Mouse (Mus musculus): ENCODE data around the gene Cd72.
A peak's percentile ranks its signal among the peaks of the same experiment; 100 is the strongest.
"Not testable (repeated sequence)": the region's sequence is repeated elsewhere in the genome, so short reads cannot be mapped to it uniquely, and the experiment has no call there.

Gene Cd72

GRCm38 (mm10) chr4:43454041-43454836 lies at the start of gene Cd72:
Gene Cd72 (minus strand): TSS chr4:43454628.
- DNase-seq (ENCODE audit: low spot score) = peak; percentile 43

GRCm38 (mm10) chr4:43503506-43503905 lies 49.1 kb upstream of the Cd72 start:
- no peak for DNase-seq (ENCODE audit: low spot score)

DNA sequence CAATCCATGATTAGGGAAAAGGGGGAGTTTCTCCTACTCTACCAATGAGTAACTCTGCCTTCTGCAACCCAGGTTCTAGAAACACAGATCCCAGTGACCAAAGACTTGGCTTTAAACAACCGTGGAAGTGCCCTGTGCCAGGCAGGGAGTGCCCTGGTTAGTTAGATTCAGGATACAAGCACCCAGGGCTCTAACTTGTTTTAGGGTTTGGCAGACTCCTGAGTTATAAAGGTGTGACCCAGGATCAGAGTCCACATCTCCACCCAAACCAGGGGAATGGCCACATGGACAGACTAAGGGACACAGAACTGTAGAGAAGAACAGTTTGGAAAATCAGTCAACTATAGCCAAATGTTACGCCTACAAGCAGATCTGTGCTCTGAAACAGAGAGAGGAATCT lies 48.6 kb upstream of the Cd72 start:
- no peak for DNase-seq (ENCODE audit: low spot score)

- peak; percentile 80 for DNase-seq (ENCODE audit: low spot score)
Measured at GRCm38 (mm10) chr4:43499407-43500333, 45.2 kb upstream of the Cd72 start, which contains the start of gene Arhgef39. Gene Arhgef39 (minus strand): TSS chr4:43499695.

DNA sequence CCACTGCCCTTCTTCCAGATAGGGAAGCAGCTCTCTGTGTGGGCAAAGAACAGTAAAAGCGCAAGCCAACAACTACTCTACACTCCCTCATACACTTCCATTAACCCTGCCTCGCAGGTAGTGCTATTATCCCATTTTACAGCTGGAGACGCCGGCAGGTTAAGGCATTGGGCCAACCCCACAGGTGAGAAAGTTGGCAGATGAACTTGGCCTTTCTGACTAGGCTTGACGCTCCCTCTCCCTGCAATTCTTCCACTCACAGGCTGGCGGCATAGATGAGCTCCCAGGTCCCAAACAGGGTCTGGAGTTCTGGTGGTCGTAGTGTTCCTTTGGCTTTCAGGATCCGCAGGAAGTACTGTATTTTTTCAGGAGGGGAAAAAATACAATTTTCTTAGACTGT lies 44.6 kb upstream of the Cd72 start:
- no peak for DNase-seq (ENCODE audit: low spot score)

DNA sequence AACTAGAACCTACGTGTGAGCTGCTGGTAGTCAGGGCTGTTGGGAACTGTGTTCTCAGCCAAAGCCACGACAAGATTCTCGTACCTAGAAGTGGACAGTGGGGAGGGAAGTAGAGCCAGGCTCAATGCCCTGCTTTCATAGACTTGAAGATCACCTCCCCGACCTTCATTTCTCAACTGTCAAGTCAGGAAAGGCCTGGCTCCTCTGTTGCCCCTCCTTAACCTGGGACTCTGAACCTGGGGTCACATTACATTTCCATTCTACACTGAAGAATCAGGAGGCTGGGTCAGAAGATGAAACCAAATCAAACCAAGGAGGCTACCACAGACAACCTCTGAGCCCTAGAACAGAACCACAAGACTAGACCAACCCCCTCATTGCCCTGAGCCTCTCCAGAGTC lies 43.5 kb upstream of the Cd72 start:
- no peak for DNase-seq (ENCODE audit: low spot score)

DNA sequence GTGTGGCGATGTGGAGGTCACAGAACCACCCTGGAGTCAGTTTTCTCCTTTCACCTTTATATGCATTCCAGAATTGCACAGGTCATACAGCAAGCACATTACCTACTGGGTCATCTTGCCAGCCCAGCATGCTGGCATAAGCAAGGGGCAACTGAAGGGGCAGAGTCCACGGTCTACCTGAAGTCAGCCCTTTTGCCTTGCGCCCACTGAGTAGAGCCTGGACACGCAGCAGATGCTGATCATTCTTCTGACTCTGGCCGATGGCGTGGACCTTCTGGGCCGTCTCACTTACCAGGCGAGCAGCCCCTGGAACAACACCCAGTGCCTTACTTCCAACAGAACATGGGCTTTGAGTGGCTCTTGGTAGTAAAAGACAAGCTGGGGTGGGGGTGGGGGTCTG lies 43.0 kb upstream of the Cd72 start:
- no peak for DNase-seq (ENCODE audit: low spot score)

GRCm38 (mm10) chr4:43496587-43496986 lies 42.2 kb upstream of the Cd72 start:
- no peak for DNase-seq (ENCODE audit: low spot score)

DNA sequence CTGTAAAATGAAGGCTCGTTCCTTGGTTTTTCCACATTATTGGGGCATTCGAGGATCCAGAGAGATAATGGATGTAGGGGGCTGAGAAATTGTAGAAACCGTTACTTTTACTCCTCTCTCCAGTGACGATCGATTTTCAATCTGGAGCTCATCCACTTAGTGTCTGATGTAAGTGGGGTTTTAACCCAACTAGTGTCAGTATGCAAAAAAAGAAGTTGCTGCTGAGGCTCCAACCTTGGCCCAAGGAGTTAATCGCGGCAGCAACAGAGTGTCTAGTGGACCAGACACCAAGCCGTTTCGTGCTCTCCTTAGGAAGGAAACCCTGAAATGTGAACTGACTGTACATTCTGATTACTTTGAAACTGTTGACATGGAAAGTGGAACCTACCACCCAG lies 39.4 kb upstream of the Cd72 start:
- no peak for DNase-seq (ENCODE audit: low spot score)

DNA sequence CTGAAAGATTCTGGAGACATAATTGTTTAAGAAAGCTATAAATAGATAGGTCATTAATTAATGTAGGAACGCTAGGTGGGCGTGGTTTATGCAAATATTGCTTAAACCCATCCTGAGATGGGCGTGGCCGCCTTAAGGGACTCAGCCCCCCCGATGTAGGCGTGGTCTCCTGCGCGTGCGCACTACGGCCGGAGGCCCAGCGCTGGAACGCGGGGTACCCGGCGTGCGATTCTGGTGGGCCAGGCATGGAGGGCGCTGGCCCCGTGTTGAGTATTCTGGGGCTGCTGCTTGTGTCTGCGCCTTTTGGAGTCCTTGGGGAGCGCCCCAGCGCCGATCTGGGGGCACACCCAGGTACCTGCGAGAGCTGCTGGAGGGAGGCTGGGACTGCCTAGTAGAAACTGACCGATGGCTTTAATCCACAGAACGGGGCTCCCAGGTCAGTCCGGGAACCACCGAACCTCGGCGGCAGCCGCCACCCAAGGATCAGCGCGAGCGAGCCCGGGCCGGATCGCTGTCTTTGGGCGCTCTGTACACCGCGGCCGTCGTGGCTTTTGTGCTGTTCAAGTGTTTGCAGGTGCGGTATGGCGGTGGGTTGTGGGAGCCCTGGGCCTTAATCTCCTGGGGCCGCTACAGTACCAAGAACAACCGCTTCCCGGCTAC lies 38.9 kb upstream of the Cd72 start:
- DNase-seq (ENCODE audit: low spot score) = peak; percentile 97

GRCm38 (mm10) chr4:43492821-43493185 lies 38.4 kb upstream of the Cd72 start, which contains the start of gene Ccdc107:
Gene Ccdc107 (plus strand): TSS chr4:43492900.
- peak; percentile 83 for DNase-seq (ENCODE audit: low spot score)

- DNase-seq (ENCODE audit: low spot score) = no peak
Measured at GRCm38 (mm10) chr4:43492101-43492820, 37.8 kb upstream of the Cd72 start.

- DNase-seq (ENCODE audit: low spot score) = no peak
Measured at GRCm38 (mm10) chr4:43490801-43491200, 36.4 kb upstream of the Cd72 start.

- DNase-seq (ENCODE audit: low spot score) = no peak
Measured at GRCm38 (mm10) chr4:43489611-43490010, 35.2 kb upstream of the Cd72 start.

DNA sequence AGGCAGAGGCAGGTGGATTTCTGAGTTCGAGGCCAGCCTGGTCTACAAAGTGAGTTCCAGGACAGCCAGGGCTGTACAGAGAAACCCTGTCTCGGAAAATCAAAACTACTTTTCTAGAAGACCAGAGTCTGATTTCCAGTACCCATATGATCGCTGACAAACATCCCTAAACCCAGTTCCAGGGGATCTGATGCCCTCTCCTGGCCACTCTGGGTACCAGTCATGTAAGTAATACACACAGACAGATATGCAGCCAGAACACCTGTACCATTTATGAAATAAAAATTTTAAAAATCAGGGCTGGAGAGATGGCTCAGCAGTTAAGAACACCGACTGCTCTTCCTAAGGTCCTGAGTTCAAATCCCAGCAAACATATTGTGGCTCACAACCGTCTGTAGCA lies 31.2 kb upstream of the Cd72 start:
- not testable (repeated sequence) for DNase-seq (ENCODE audit: low spot score)

- DNase-seq (ENCODE audit: low spot score) = no peak
Measured at GRCm38 (mm10) chr4:43483535-43484091, 29.2 kb upstream of the Cd72 start, which contains the start of gene Sit1. Gene Sit1 (minus strand): TSS chr4:43483734.

GRCm38 (mm10) chr4:43482591-43482990 lies 28.2 kb upstream of the Cd72 start:
- DNase-seq (ENCODE audit: low spot score) = no peak

DNA sequence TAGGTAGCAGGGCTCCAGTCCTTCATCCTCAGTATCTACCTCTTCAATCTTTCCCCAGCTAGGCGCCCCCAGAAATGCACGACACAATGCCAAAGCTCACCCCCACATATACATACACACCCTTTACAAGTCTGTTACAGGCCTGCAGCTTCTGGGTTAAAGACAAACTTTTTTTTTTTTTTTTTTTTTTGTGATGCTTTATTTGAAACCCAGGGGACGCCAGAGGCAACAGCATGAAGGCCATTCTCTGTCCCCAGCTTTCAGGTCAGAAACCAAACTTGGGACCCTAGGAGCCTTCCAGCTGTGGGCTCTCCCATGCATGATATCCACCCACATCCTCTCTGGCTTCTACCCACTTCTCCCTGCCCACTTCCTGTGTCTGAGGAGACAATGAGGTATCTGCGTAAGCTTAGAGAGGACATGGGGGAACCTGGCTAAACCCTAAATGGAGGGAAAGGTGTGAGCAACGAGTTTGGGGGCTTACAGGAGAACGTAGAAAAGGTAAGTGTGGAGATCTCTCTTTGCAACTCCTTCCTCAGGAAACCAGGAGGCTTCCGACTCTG lies 27.5 kb upstream of the Cd72 start:
- DNase-seq (ENCODE audit: low spot score) = no peak

GRCm38 (mm10) chr4:43480985-43481384 lies 26.6 kb upstream of the Cd72 start:
- no peak for DNase-seq (ENCODE audit: low spot score)

DNA sequence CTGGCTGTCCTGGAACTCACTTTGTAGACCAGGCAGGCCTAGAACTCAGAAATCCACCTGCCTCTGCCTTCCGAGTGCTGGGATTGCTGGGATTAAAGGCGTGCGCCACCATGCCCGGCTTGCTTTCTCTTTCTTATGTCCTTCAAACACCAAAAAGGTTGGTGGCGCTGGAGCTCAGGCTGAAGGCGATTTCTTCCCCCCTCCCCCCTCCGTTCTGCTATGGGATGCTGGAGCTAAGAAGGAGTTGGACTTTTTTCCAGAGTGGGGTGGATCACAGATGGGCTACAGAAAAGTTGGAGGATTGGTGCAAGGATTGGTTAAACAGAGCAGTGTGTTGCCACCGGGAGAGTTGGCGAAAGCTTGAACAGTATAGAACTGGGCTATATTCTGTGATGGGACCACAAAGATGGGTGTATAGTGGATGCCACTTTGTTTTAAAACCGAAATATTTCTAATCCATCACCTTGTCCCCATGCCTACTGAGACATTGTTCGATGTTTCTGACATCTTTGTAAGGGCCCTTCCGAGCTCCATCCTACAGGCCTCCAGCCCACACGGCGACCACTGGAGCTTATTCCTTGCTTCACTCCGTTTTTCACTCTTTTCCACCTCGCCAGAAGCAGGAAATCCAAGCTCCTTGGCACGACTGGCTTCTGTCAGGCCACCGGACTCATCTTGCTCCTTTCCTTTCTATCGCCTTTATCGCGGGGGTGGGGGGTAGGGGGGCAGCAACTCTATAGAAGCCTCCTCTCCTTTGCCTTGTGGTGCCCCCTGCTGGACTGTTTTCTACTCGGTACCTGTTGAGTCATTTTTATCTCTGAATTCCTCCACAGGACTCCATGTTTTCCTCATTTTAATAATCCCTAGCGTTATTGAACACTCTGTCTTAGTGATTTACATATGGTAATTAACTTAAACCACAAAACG lies 24.7 kb upstream of the Cd72 start:
- peak; percentile 54 for DNase-seq (ENCODE audit: low spot score)
